Mouse (Mus musculus): ENCODE data around the gene Yap1. TPM values are rescaled to one million over a fixed set of nuclear protein-coding genes. Genes with fewer than 3 reads are reported as not detected.
A peak's percentile ranks its signal among the peaks of the same experiment; 100 is the strongest.
"Not testable (repeated sequence)": the region's sequence is repeated elsewhere in the genome, so short reads cannot be mapped to it uniquely, and the experiment has no call there.

Yap1 gene
- total RNA-seq, 2 experiments from 2014 or later, result 17.0 TPM

- DNase-seq (ENCODE audit: low spot score in 2 of 2), result peak in 1 of 2 experiments; percentile 60
Measured at GRCm38 (mm10) chr9:7934419-7934818, 70.0 kb downstream of the Yap1 start.

GRCm38 (mm10) chr9:7929552-7929951, 74.8 kb downstream of the Yap1 start:
- intact Hi-C loops (cut with DNase I), result no loop called here
- DNase-seq (ENCODE audit: low spot score in 2 of 2), result peak in 1 of 2 experiments; percentile 22

More at GRCm38 (mm10) chr9:7934419-7934818, 70.0 kb downstream of the Yap1 start:
- intact Hi-C loops (cut with DNase I), result no loop called here

GRCm38 (mm10) chr9:7928866-7929265, 75.5 kb downstream of the Yap1 start:
- intact Hi-C loops (cut with DNase I), result no loop called here
- no peak for DNase-seq (ENCODE audit: low spot score in 2 of 2)

GRCm38 (mm10) chr9:7928207-7928793, 76.1 kb downstream of the Yap1 start:
- no peak for DNase-seq (ENCODE audit: low spot score in 2 of 2)

GRCm38 (mm10) chr9:7914925-7915324, 89.5 kb downstream of the Yap1 start:
- intact Hi-C loops (cut with DNase I), result no loop called here
- DNase-seq (ENCODE audit: low spot score in 2 of 2), result no peak

More at GRCm38 (mm10) chr9:7928207-7928793, 76.1 kb downstream of the Yap1 start:
- intact Hi-C loops (cut with DNase I), result no loop called here

- peak; percentile 16 to 26 for DNase-seq (ENCODE audit: low spot score in 2 of 2)
- intact Hi-C loops (cut with DNase I), result no loop called here
Measured at GRCm38 (mm10) chr9:7914487-7914886, 89.9 kb downstream of the Yap1 start.

GRCm38 (mm10) chr9:7913953-7914352, 90.4 kb downstream of the Yap1 start:
- intact Hi-C loops (cut with DNase I), result no loop called here

GRCm38 (mm10) chr9:7907351-7907985, 96.9 kb downstream of the Yap1 start:
- DNase-seq (ENCODE audit: low spot score in 2 of 2), result no peak
- intact Hi-C loops (cut with DNase I), result no loop called here

More at GRCm38 (mm10) chr9:7913953-7914352, 90.4 kb downstream of the Yap1 start:
- no peak for DNase-seq (ENCODE audit: low spot score in 2 of 2)

- intact Hi-C loops (cut with DNase I), result no loop called here
- no peak for DNase-seq (ENCODE audit: low spot score in 2 of 2)
Measured at GRCm38 (mm10) chr9:7906564-7906963, 97.8 kb downstream of the Yap1 start.

GRCm38 (mm10) chr9:7903825-7904224, 100.6 kb downstream of the Yap1 start:
- intact Hi-C loops (cut with DNase I), result no loop called here
- DNase-seq (ENCODE audit: low spot score in 2 of 2), result no peak

GRCm38 (mm10) chr9:7903262-7903661, 101.1 kb downstream of the Yap1 start:
- intact Hi-C loops (cut with DNase I), result no loop called here

GRCm38 (mm10) chr9:7902311-7902710, 102.1 kb downstream of the Yap1 start:
- DNase-seq (ENCODE audit: low spot score in 2 of 2), result no peak
- intact Hi-C loops (cut with DNase I), result no loop called here

More at GRCm38 (mm10) chr9:7903262-7903661, 101.1 kb downstream of the Yap1 start:
- DNase-seq (ENCODE audit: low spot score in 2 of 2), result no peak

- intact Hi-C loops (cut with DNase I), result no loop called here
Measured at GRCm38 (mm10) chr9:7900965-7901364, 103.4 kb downstream of the Yap1 start.

GRCm38 (mm10) chr9:7897502-7897901, 106.9 kb downstream of the Yap1 start:
- peak; percentile 70 to 75 for DNase-seq (ENCODE audit: low spot score in 2 of 2)
- intact Hi-C loops (cut with DNase I), result loop anchor here (1.0 to 5.0 kb wide), 3 partner anchors 40 to 294 kb away; no protein-coding TSS in a partner anchor

More at GRCm38 (mm10) chr9:7900965-7901364, 103.4 kb downstream of the Yap1 start:
- no peak for DNase-seq (ENCODE audit: low spot score in 2 of 2)

GRCm38 (mm10) chr9:7891796-7892195, 112.6 kb downstream of the Yap1 start:
- intact Hi-C loops (cut with DNase I); DNase-seq (ENCODE audit: low spot score in 2 of 2): not testable (repeated sequence)

- intact Hi-C loops (cut with DNase I), result no loop called here
Measured at GRCm38 (mm10) chr9:7891177-7891576, 113.2 kb downstream of the Yap1 start.

GRCm38 (mm10) chr9:7884346-7884745, 120.0 kb downstream of the Yap1 start:
- no peak for DNase-seq (ENCODE audit: low spot score in 2 of 2)
- intact Hi-C loops (cut with DNase I), result no loop called here

More at GRCm38 (mm10) chr9:7891177-7891576, 113.2 kb downstream of the Yap1 start:
- DNase-seq (ENCODE audit: low spot score in 2 of 2), result no peak

GRCm38 (mm10) chr9:7882304-7882865, 122.0 kb downstream of the Yap1 start:
- intact Hi-C loops (cut with DNase I), result no loop called here
- no peak for DNase-seq (ENCODE audit: low spot score in 2 of 2)
